Mouse (Mus musculus) heart, embryonic 13.5 days (tissue): ENCODE measurements around the gene Bscl2. TPM values are rescaled to one million over a fixed set of nuclear protein-coding genes. Genes with fewer than 3 reads are reported as not detected.
A peak's percentile ranks its signal among the peaks of the same experiment; 100 is the strongest.
"Not testable (repeated sequence)": the region's sequence is repeated elsewhere in the genome, so short reads cannot be mapped to it uniquely, and the experiment has no call there.

Experiments
- ATAC-seq: fragments of 200-750 bp; cut with Nextera tagmentation; 2 replicates; pipeline ENCODE4 v1.8.0; 2017; ENCODE audit warnings: moderate TSS enrichment; ENCODE audit not compliant: insufficient number of reproducible peaks, low FRiP score, low TSS enrichment; ENCODE audit errors: extremely low read depth
- H3K27ac ChIP-seq: fragments of 300-500 bp; sonication (generic); replicated peaks from 2 replicates; pipeline ENCODE4 v1.5.1; 2015; ENCODE audit warnings: moderate library complexity, mild to moderate bottlenecking, inconsistent platforms
- H3K27me3 ChIP-seq: fragments of 300-500 bp; sonication (generic); replicated peaks from 2 replicates; pipeline ENCODE4 v1.6.1; 2015; ENCODE audit warnings: mild to moderate bottlenecking, inconsistent platforms
- H3K36me3 ChIP-seq: fragments of 300-500 bp; sonication (generic); 2 replicates; pipeline ENCODE4 v1.6.1; 2015; ENCODE audit warnings: mild to moderate bottlenecking, inconsistent platforms
- H3K4me1 ChIP-seq: fragments of 300-500 bp; sonication (generic); 2 replicates; pipeline ENCODE4 v1.6.1; 2015; ENCODE audit warnings: inconsistent platforms
- H3K4me2 ChIP-seq: fragments of 300-500 bp; sonication (generic); 2 replicates; pipeline ENCODE4 v1.6.1; 2015; ENCODE audit warnings: inconsistent platforms, mild to moderate bottlenecking, moderate library complexity
- H3K4me3 ChIP-seq: fragments of 300-500 bp; sonication (generic); 2 replicates; pipeline ENCODE4 v1.5.1; 2015; ENCODE audit warnings: moderate library complexity, mild to moderate bottlenecking, inconsistent platforms
- H3K9ac ChIP-seq: fragments of 300-500 bp; sonication (generic); 2 replicates; pipeline ENCODE4 v1.6.1; 2015; ENCODE audit warnings: inconsistent platforms, mild to moderate bottlenecking, moderate library complexity
- H3K9me3 ChIP-seq: fragments of 300-500 bp; sonication (generic); 2 replicates; pipeline ENCODE4 v1.6.1; 2016; ENCODE audit warnings: inconsistent platforms
- WGBS: fragments of 180-500 bp; shearing (Covaris S2); methylation state at CpG from one replicate; pipeline ENCODE4 v1.1.7; 2015; ENCODE audit warnings: mixed read lengths; 5-methylcytosine and 5-hydroxymethylcytosine counted together
- polyA plus RNA-seq: library from polyadenylated mRNA; unstranded; fragments of >200 nt; fragmentation: Nextera tagmentation; extraction: Ambion mirVana; gene quantifications from 2 replicates; pipeline ENCODE4 v1.2.1, GENCODE M21; 2015

Bscl2 gene
- polyA plus RNA-seq, 1 experiment from 2014 or later: 44.6 TPM

DNA sequence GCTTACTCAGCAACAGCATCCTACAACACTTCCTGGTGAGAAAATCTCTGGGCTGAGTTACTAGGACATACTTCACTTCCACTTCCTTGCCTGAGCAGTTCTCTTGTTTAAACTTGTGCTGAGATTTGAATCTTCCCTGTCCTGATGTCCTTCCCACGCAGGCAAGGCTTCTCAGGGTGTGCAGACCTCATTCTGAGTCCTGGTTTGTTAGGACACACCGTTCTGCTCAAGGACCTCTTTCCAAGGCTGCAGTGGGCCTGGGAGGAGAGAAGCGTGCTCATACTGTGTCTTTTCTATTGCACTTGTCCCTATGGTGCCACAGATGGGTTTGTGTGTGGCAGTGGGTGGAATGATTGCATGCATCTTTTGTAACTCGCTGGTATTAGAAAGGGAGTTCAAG lies 4.3 kb upstream of the Bscl2 start:
- 87% methylated on average over 4 of the region's 4 CpGs for WGBS
- peaks cover under 1% of the 10 kb centered on the region; the same call in 1 of the 2 replicates for H3K4me1 ChIP-seq
- no peaks in the 10 kb centered on the region for H3K9me3 ChIP-seq
- ATAC-seq: no peak
- H3K9ac ChIP-seq: no peak overlapping the region
- H3K27ac ChIP-seq: no peak overlapping the region
- H3K36me3 ChIP-seq: peaks cover 83% of the 10 kb centered on the region
- no peak overlapping the region for H3K4me2 ChIP-seq
- H3K27me3 ChIP-seq: no peaks in the 10 kb centered on the region
- H3K4me3 ChIP-seq: no peak overlapping the region

GRCm38 (mm10) chr19:8836327-8836726 lies 940 bp upstream of the Bscl2 start:
- 95% methylated on average over 10 of the region's 10 CpGs for WGBS
- H3K9ac ChIP-seq, ATAC-seq, H3K9me3 ChIP-seq, H3K4me3 ChIP-seq, H3K27me3 ChIP-seq, H3K4me2 ChIP-seq: not testable (repeated sequence)
- H3K4me1 ChIP-seq: peaks cover 34% of the 10 kb centered on the region
- peak overlapping the region; percentile 95; the same call in 1 of the 2 replicates for H3K27ac ChIP-seq
- peaks cover 50% of the 10 kb centered on the region for H3K36me3 ChIP-seq

DNA sequence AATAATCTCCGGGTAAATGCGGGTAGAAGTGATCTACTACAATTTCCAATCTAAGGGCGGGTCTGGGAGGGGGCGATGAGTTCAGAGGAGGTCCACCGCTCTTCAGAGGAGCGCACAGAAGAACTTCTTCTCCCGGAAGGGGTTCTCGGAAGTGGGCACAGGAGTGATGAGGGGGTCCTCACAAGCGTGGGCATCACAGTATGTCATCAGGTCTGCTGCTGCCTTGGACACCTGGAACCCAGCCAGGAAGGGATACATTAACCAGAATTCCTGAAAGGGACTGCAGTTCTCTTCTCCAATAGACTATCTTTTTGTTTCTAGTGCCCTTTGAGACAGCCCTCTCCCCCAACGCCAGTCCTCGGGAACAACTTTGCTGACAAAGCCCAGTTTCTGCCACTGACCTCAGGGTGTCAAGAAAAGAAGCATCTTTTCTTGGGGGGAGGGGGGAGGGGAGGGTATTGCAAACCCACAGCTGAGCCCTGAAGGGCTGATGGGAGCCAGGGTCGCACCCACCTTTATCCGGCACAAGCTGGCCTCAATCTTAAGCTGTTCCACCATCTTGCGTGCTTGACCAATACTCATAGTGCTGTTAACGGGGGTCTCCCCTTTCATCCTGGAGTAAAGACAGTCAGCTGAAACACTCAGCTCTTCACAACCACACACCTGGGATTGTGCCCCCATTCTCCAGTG lies 919 bp downstream of the Bscl2 start:
- Histone ChIP-seq H3K9ac (peak overlapping the region; percentile 85), H3K4me2 (peak overlapping the region; percentile 87), H3K9me3 (no peaks in the 10 kb centered on the region), H3K27me3 (no peaks in the 10 kb centered on the region), H3K4me3 (peak overlapping the region; percentile 62), H3K4me1 (peaks cover 34% of the 10 kb centered on the region), H3K36me3 (peaks cover 41% of the 10 kb centered on the region), H3K27ac (peak overlapping the region; percentile 95)
- WGBS: 18% methylated on average over 15 of the region's 15 CpGs
- no peak for ATAC-seq

DNA sequence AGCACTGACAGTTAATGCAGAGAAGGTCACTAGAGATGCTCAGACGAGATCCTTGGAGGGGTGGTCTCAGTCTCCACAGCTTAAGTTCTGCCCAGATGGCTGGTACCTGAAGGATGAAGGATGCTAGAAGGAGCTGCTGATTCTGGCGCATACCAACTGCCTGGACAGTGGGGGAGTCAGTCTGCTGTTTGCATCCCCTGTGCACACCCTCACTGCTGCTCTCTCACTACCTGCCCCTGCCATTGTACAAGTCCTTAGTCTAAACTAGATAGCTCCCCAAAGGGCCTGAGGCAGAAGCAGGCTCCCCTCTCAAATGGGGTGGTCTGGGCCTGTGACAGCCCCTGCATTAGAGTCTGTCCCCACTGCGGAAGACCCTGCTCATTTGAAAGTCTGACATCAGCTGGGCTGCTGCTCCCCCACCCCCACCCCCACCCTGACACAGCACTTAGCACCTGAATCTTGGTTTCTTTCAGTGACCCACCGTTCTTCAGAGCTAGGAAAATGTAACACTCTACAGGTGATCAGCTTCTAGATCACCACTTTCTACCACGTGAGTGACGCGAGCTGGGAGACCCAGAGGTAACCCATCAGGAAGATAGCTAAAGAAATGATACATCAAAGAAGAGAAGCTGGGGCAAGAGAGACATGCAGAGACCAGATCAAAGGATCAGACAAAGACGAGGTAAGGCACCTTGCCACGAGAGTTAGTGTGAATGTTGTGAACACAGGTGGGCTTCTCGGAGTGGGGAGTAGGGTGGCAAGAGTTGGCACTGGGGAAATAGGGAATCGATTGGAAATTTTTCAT lies 2.0 kb downstream of the Bscl2 start, which contains the start of gene Gng3:
TSS of gene Gng3 (minus strand) at position 92 of the 805 bp plus-strand sequence.
- Histone ChIP-seq H3K9ac (peak within 1 kb of the TSS; percentile 85), H3K9me3 (no peaks in the 10 kb centered on the region), H3K4me3 (peak within 1 kb of the TSS; percentile 62), H3K27ac (peak within 1 kb of the TSS; percentile 95), H3K36me3 (peaks cover 35% of the 10 kb centered on the region), H3K4me1 (peaks cover 34% of the 10 kb centered on the region), H3K4me2 (peak within 1 kb of the TSS; percentile 87), H3K27me3 (no peaks in the 10 kb centered on the region)
- WGBS: 56% methylated on average over 11 of the region's 11 CpGs
- no peak for ATAC-seq

DNA sequence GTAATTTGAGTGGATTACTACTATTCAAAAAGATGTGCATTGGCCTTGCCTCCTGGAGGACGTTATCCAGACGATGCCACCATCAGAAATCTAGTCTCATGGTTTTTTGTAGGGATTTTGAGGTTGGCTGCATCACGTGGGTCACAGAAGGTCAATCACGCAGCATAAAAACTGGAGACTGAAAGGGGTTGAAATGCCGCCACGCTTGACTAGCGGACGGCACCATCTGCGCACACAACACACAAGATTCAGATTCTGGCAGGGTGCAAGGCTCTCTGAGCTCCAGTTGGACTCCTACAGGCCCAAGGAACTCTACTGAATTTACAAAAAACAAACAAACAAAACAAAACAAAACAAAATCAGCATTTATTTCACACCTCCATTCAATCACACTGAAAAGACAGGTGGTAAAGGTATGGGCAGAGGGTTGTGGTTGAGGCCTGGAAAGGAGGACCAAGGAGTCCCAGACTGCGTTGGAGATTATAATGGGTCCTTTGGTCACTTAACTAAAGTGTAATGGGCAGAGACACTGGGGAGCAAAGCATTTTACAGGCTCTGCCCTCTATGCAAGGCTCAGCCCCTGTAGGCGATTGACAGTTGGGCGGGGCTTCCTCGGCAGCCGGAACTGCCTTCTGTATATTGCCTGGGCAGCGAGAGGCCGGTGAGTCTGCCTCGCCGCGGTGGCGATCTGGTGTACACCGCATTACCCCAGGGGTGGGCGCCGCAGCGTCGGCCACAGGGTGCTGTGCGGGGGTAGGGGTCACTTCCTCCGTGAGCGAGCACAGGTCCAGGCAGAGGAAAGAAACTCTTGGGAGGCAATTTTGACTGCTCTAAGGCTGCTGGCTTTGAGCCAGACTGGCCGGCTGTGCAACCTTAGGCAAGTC lies 2.9 kb downstream of the Bscl2 start:
- ATAC-seq: peak; percentile 34; the same call in 1 of the 2 replicates
- H3K9ac ChIP-seq: peak overlapping the region; percentile 84
- no peaks in the 10 kb centered on the region for H3K9me3 ChIP-seq
- H3K27me3 ChIP-seq: no peaks in the 10 kb centered on the region
- H3K4me3 ChIP-seq: peak overlapping the region; percentile 68
- peak overlapping the region; percentile 85 for H3K4me2 ChIP-seq
- 25% methylated on average over 29 of the region's 29 CpGs for WGBS
- H3K36me3 ChIP-seq: peaks cover 30% of the 10 kb centered on the region
- H3K4me1 ChIP-seq: peaks cover 34% of the 10 kb centered on the region
- H3K27ac ChIP-seq: peak overlapping the region; percentile 55

GRCm38 (mm10) chr19:8841012-8841411 lies 3.7 kb downstream of the Bscl2 start:
- ATAC-seq: no peak
- Histone ChIP-seq H3K4me2 (peak overlapping the region; percentile 85), H3K4me3 (peak overlapping the region; percentile 68), H3K9ac (peak overlapping the region; percentile 84), H3K36me3 (peaks cover 31% of the 10 kb centered on the region), H3K27ac (no peak overlapping the region), H3K9me3 (no peaks in the 10 kb centered on the region), H3K27me3 (no peaks in the 10 kb centered on the region), H3K4me1 (peaks cover 34% of the 10 kb centered on the region)
- WGBS: 91% methylated on average over 7 of the region's 7 CpGs

DNA sequence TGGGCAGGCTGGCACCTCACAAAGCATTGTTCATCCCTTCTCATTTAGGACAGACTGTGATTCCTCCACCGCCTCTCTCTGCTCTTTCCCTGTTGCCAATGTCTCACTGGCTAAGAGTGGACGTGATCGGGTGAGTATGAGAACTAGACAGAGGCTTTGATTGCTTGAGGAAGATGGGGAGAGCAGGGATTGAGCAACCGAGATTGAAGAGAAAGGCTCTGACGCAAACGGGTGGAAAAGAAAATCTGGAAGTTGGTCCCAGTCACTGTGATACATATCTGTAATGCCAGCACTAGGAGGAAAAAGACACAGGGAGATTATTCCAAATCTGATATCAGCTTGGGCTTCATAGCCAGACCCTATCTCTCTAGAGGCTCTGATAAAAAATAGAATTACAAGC lies 5.7 kb downstream of the Bscl2 start:
- Histone ChIP-seq H3K36me3 (peaks cover 46% of the 10 kb centered on the region), H3K27ac (no peak overlapping the region), H3K4me1 (peaks cover 33% of the 10 kb centered on the region), H3K4me3 (no peak overlapping the region), H3K4me2 (no peak overlapping the region), H3K9ac (no peak overlapping the region), H3K27me3 (no peaks in the 10 kb centered on the region), H3K9me3 (no peaks in the 10 kb centered on the region)
- ATAC-seq: no peak
- WGBS: 85% methylated on average over 6 of the region's 6 CpGs

DNA sequence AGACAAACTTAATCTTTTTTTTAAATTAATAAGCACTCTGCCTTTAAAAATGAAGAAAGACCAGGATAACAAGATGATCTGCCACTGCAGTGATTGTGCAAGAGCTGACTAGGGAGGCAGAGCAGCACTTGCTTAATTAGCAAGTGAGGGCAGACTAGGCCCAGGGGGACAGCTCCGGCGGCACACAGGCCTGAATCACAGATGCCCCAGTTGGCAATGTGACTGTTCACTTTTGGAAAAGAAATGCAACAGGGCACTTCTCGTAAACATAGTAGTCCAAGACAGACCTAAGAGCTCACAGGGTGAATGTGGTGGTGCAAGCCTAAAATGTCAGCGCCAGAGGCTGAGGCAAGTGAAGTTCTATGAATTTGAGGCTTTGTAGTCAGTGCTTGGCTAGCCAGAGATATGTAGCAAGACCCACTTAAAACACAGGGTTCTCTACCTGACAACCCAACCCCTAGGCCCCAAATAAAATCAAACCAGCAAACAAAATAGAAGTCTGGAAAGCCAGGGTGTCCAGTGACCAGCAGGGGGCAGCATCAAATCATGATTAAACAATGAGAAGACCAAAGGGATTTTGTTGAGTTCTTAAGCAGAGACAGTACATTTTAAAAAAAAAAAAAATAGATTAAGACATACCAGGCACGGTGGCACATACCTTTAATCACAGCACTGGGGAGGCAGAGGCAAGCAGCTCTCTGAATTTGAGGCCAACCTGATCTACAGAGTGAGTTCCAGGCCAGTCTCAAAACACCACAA lies 7.3 kb downstream of the Bscl2 start:
- H3K36me3 ChIP-seq: peaks cover 58% of the 10 kb centered on the region
- 65% methylated on average over 5 of the region's 5 CpGs for WGBS
- H3K4me3 ChIP-seq: no peak overlapping the region
- no peak overlapping the region for H3K4me2 ChIP-seq
- no peak overlapping the region; the same call in 1 of the 2 replicates for H3K9ac ChIP-seq
- peaks cover 17% of the 10 kb centered on the region for H3K4me1 ChIP-seq
- no peaks in the 10 kb centered on the region for H3K27me3 ChIP-seq
- H3K27ac ChIP-seq: no peak overlapping the region
- no peak for ATAC-seq
- no peaks in the 10 kb centered on the region for H3K9me3 ChIP-seq

DNA sequence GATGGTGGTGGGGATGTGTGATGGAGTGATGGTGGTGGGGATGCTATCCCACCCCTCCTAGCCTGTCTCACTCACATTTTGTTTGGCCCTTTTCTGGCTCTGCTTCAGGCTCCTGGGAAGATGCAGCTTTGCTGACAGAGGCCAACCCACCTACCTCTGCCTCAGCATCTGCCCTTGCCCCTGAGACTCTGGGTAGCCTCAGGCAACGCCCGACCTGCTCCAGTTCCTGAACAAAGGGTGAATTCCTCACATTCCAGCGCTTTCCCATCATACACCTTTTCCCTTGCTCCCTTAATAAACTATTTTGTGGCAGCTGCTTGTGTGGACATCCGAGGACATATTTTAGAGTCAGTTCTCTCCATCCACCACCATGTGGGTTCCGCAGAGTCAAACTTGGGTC lies 11.1 kb downstream of the Bscl2 start:
- peaks cover 49% of the 10 kb centered on the region for H3K36me3 ChIP-seq
- peaks cover 13% of the 10 kb centered on the region for H3K4me1 ChIP-seq
- no peak overlapping the region for H3K9ac ChIP-seq
- no peaks in the 10 kb centered on the region for H3K9me3 ChIP-seq
- H3K27me3 ChIP-seq: no peaks in the 10 kb centered on the region
- H3K4me2 ChIP-seq: no peak overlapping the region
- no peak overlapping the region for H3K4me3 ChIP-seq
- no peak for ATAC-seq
- no peak overlapping the region for H3K27ac ChIP-seq
- 80% methylated on average over 5 of the region's 5 CpGs for WGBS

- Histone ChIP-seq H3K27me3 (no peaks in the 10 kb centered on the region), H3K9ac (peak within 1 kb of the TSS; percentile 62), H3K36me3 (peaks cover 37% of the 10 kb centered on the region), H3K27ac (peak within 1 kb of the TSS; percentile 61), H3K4me3 (peak within 1 kb of the TSS; percentile 13), H3K4me1 (peaks cover 13% of the 10 kb centered on the region), H3K4me2 (peak within 1 kb of the TSS; percentile 47), H3K9me3 (no peaks in the 10 kb centered on the region)
- WGBS: 17% methylated on average over 7 of the region's 7 CpGs
- ATAC-seq: no peak
These were observed 13.2 kb downstream of the Bscl2 start, which contains the start of gene Lrrn4cl for GRCm38 (mm10) chr19:8850402-8850901. TSS of gene Lrrn4cl (plus strand) at chr19:8850768.
